Mouse (Mus musculus): ENCODE data around the gene Olfr788. TPM values are rescaled to one million over a fixed set of nuclear protein-coding genes. Genes with fewer than 3 reads are reported as not detected.

Olfr788 gene
- not detected in 2 replicates for polyA plus RNA-seq (2012; rRNA removed)

GRCm38 (mm10) chr10:129470698-129471097, at the start of gene Olfr788:
Gene Olfr788 (plus strand): TSS chr10:129470998.

DNA sequence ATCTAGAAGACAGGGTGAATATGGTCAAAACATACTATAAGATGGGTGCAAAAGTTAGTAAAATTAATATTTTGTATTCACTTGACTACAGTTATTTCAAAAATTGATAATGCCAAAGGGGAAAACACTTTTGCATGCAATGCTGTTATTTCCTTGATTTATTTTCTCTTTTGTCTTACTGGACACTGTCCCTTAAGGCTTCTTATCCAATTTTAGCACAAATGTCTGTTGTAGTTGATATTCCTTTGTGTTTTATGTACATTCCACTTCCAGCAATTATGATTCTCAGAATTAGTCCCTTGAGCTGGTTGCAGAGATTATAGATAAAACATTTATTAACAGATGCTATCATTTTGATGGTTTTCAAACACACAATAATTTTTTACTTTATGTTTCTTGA, 43.8 kb upstream of the Olfr788 start, which contains the start of gene Olfr786:
Gene Olfr786, plus strand, starts transcription at position 301 of the 400 bp plus-strand sequence.

DNA sequence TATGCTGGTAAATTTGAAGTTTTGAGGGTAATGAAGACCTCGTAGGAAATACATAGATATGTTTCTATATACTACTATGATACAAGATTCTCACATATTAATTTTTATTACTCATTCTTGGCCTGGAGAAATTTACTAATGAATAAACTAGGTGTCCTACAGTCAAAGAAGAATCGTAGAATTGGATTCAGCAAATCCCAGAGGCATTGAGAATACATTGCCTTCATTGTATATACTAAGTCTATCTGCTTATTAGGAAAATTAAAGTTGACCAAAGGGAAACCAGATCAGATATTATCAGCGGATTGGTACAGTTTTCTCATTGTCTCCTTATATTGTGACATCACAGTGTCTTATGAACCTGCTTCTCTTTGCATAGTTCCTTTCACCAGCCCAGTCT, 9.2 kb upstream of the Olfr788 start, which contains the start of gene Olfr787:
Gene Olfr787, plus strand, starts transcription at position 301 of the 400 bp plus-strand sequence.

DNA sequence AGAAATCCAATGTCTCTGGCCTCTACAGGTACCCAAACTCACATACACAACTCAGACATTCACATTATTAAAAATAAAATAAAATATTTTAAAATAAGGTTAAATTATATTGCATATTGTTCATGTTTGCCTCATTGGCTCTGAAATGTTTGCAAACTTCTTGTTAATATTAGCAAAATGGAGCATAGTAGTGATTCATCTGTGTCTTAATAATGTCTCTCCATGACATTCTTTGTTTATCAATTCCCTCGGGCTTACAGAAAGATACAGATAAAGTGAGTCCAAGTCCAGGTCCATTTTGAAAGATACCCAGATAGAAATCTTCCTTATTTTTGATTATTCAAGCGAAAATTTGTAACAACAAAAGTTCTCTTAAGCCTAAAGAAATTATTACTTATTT, 13.7 kb downstream of the Olfr788 start, which contains the start of gene Olfr789:
Gene Olfr789, plus strand, starts transcription at position 301 of the 400 bp plus-strand sequence.

DNA sequence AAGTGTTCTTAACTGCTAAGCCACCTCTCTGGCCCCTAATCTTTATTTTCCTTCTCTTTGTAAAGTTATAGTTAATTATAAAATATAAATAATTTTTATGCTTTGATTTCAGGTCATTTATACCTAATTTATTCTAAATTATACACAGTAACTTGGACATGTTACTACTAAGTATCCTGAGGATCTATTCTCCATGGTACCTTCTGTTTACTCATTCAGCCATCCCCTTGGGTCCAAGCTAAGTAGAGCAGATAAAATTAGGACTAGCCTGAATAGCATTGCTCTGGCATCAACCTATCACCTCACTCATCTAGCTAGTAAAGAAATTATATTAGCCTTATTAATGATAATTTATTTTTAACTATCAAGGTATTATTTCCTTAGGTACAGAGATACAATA, 27.4 kb downstream of the Olfr788 start, which contains the start of gene Olfr790:
Gene Olfr790, plus strand, starts transcription at position 301 of the 400 bp plus-strand sequence.

DNA sequence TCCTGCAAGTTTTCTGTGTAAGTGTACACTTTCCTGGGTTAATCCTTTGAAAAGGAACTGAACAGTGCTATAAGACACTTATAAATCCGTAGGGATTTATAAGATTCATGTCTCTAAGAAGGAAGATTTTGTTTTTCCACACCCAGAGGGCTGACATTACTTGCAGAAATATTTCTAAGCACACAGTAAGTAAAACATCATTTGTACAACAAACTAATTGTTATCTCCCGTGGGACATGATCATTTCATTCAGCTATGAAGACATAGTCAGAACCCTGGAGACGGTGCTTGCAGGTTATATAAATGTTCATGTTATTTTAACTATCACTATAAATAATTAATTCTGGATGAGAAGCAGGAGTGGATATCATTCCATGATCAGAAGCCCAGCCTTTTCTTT, 50.7 kb downstream of the Olfr788 start, which contains the start of gene Olfr791:
Gene Olfr791, plus strand, starts transcription at position 301 of the 400 bp plus-strand sequence.

Other genes with a start within 250 kb of the Olfr788 start
- not detected in 2 replicates for gene Olfr774, start 234.8 kb upstream of the Olfr788 start, polyA plus RNA-seq (2012; rRNA removed)
- not detected in 2 replicates for gene Olfr775, start 222.6 kb upstream of the Olfr788 start, polyA plus RNA-seq (2012; rRNA removed)
- not detected in 2 replicates for gene Olfr776, start 211.9 kb upstream of the Olfr788 start, polyA plus RNA-seq (2012; rRNA removed)
- not detected in 2 replicates for gene Olfr777, start 199.5 kb upstream of the Olfr788 start, polyA plus RNA-seq (2012; rRNA removed)
- not detected in 2 replicates for gene Olfr780, start 152.9 kb upstream of the Olfr788 start, polyA plus RNA-seq (2012; rRNA removed)
- gene Olfr781, start 142.1 kb upstream of the Olfr788 start, polyA plus RNA-seq (2012; rRNA removed): not detected in 2 replicates
- gene Olfr782, start 122.1 kb upstream of the Olfr788 start, polyA plus RNA-seq (2012; rRNA removed): not detected in 2 replicates
- 0.02 TPM in 1 of 2 replicates, not detected in the other for gene Olfr784, start 86.9 kb upstream of the Olfr788 start, polyA plus RNA-seq (2012; rRNA removed)
- gene Olfr785, start 65.6 kb upstream of the Olfr788 start, polyA plus RNA-seq (2012; rRNA removed): not detected in 2 replicates
- gene Olfr786, start 43.7 kb upstream of the Olfr788 start, polyA plus RNA-seq (2012; rRNA removed): not detected in 2 replicates
- not detected in 2 replicates for gene Olfr787, start 9.1 kb upstream of the Olfr788 start, polyA plus RNA-seq (2012; rRNA removed)
- not detected in 2 replicates for gene Olfr789, start 13.8 kb downstream of the Olfr788 start, polyA plus RNA-seq (2012; rRNA removed)
- not detected in 2 replicates for gene Olfr790, start 27.5 kb downstream of the Olfr788 start, polyA plus RNA-seq (2012; rRNA removed)
- gene Olfr791, start 50.8 kb downstream of the Olfr788 start, polyA plus RNA-seq (2012; rRNA removed): 0.04 TPM in 1 of 2 replicates, not detected in the other
- gene Olfr792, start 68.2 kb downstream of the Olfr788 start, polyA plus RNA-seq (2012; rRNA removed): not detected in 2 replicates
- gene Olfr794, start 96.7 kb downstream of the Olfr788 start, polyA plus RNA-seq (2012; rRNA removed): not detected in 2 replicates
- not detected in 2 replicates for gene Olfr796, start 141.6 kb downstream of the Olfr788 start, polyA plus RNA-seq (2012; rRNA removed)
- not detected in 2 replicates for gene Olfr798, start 156.9 kb downstream of the Olfr788 start, polyA plus RNA-seq (2012; rRNA removed)
- not detected in 2 replicates for gene Olfr799, start 166.5 kb downstream of the Olfr788 start, polyA plus RNA-seq (2012; rRNA removed)
- not detected in 2 replicates for gene Olfr800, start 186.7 kb downstream of the Olfr788 start, polyA plus RNA-seq (2012; rRNA removed)
- not detected in 2 replicates for gene Olfr801, start 202.9 kb downstream of the Olfr788 start, polyA plus RNA-seq (2012; rRNA removed)
- not detected in 2 replicates for gene Olfr802, start 217.2 kb downstream of the Olfr788 start, polyA plus RNA-seq (2012; rRNA removed)
- not detected in 2 replicates for gene Olfr803, start 223.3 kb downstream of the Olfr788 start, polyA plus RNA-seq (2012; rRNA removed)
- gene Olfr804, start 232.2 kb downstream of the Olfr788 start, polyA plus RNA-seq (2012; rRNA removed): not detected in 2 replicates

All from liver, embryonic 18 days (tissue).